Mouse (Mus musculus) intestine, postnatal 0 days (tissue): ENCODE measurements around the gene Ggnbp2. TPM values are rescaled to one million over a fixed set of nuclear protein-coding genes. Genes with fewer than 3 reads are reported as not detected.

Source experiments
- ATAC-seq: fragments of 200-750 bp; cut with Nextera tagmentation; 2 replicates; pipeline ENCODE4 v1.8.0; 2017; ENCODE audit warnings: mild to moderate bottlenecking, moderate TSS enrichment, moderate library complexity
- H3K27ac ChIP-seq: fragments of 300-500 bp; sonication (generic); 2 replicates; pipeline ENCODE4 v1.5.1; 2014; ENCODE audit warnings: mild to moderate bottlenecking, low read depth, low read length, moderate library complexity
- H3K27me3 ChIP-seq: fragments of 300-500 bp; sonication (generic); replicated peaks from 2 replicates; pipeline ENCODE4 v1.6.1; 2014; ENCODE audit warnings: low read length, mixed read lengths; ENCODE audit not compliant: control insufficient read depth, insufficient read depth
- H3K36me3 ChIP-seq: fragments of 300-500 bp; sonication (generic); 2 replicates; pipeline ENCODE4 v1.6.1; 2014; ENCODE audit warnings: mild to moderate bottlenecking, moderate library complexity; ENCODE audit not compliant: control insufficient read depth, insufficient read depth
- H3K4me1 ChIP-seq: fragments of 300-500 bp; sonication (generic); replicated peaks from 2 replicates; pipeline ENCODE4 v1.6.1; 2014; ENCODE audit warnings: antibody characterized with exemption, low read length, mixed read lengths; ENCODE audit not compliant: control insufficient read depth, insufficient read depth
- H3K4me2 ChIP-seq: fragments of 300-500 bp; sonication (generic); replicated peaks from 2 replicates; pipeline ENCODE4 v1.6.1; 2014; ENCODE audit warnings: low read depth, mild to moderate bottlenecking, moderate library complexity
- H3K4me3 ChIP-seq: fragments of 300-500 bp; sonication (generic); 2 replicates; pipeline ENCODE4 v1.5.1; 2014; ENCODE audit warnings: low read depth, low read length
- H3K9ac ChIP-seq: fragments of 300-500 bp; sonication (generic); 2 replicates; pipeline ENCODE4 v1.6.1; 2014; ENCODE audit warnings: mild to moderate bottlenecking, low read depth, low read length
- H3K9me3 ChIP-seq: fragments of 300-500 bp; sonication (generic); 2 replicates; pipeline ENCODE4 v1.6.1; 2016; ENCODE audit warnings: mixed run types; ENCODE audit not compliant: control insufficient read depth
- CTCF ChIP-seq: sonication (generic); IDR thresholded peaks from 2 replicates; pipeline ENCODE4 v1.5.1; 2016; ENCODE audit warnings: low read depth, mild to moderate bottlenecking, control low read depth, antibody characterized with exemption, moderate library complexity
- WGBS: fragments of 180-500 bp; shearing (Covaris S2); extraction: QIAGEN DNeasy Blood & Tissue Kit; methylation state at CpG from one replicate; pipeline ENCODE4 v1.1.7; 2014; 5-methylcytosine and 5-hydroxymethylcytosine counted together
- polyA plus RNA-seq: library from polyadenylated mRNA; unstranded; fragments of >200 nt; fragmentation: Nextera tagmentation; extraction: Ambion mirVana; gene quantifications from 2 replicates; pipeline ENCODE4 v1.2.1, GENCODE M21; 2015

Ggnbp2 gene
- polyA plus RNA-seq, 1 experiment from 2014 or later, result 75.0 TPM

DNA sequence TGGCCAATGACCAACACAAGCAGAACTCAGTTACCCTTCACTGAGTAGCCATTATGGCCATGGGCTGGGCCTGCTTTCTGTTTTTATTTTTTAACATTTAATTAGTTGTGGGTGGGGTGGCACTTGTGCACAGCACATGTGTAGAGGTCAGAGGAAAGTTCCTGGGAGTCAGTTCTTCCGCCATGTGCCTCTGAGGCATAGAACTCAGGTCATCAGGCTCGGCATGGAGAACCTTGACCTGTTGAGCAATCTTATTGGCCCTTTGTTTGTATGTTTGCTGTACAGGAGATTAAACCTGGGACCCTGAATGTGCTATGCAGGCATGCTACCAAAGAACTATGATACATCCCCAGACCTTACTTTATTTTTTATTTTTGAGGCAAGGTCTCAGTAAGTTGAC is 18.9 kb upstream of the Ggnbp2 start:
- Histone ChIP-seq H3K27ac (no peak overlapping the region), H3K4me2 (no peak overlapping the region), H3K4me1 (no peaks in the 10 kb centered on the region), H3K27me3 (no peaks in the 10 kb centered on the region), H3K9ac (no peak overlapping the region), H3K36me3 (peaks cover 33% of the 10 kb centered on the region), H3K9me3 (no peaks in the 10 kb centered on the region), H3K4me3 (no peak overlapping the region)
- ATAC-seq, result no peak
- no peak for TF ChIP-seq CTCF
- 41% methylated on average over 2 of the region's 2 CpGs for WGBS

DNA sequence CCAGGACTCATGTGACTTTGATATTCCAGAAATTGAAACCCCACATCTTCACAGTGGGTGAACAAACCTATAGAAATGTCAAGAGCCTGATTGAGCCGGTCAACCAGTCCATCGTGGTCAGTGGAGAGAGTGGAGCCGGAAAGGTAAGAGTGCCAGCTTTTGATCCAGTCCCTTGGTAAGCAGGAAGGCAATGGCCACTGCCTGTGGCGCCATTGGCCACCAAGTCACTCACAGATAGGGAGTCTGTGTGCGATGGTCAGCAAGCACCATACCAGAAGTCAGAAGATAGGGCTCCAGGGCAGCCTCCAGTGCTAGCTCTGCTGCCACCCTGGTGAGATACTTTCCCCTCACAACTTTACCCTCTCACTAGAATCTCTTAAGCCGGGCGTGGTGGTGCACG is 17.4 kb upstream of the Ggnbp2 start:
- Histone ChIP-seq H3K9me3 (no peaks in the 10 kb centered on the region), H3K27me3 (no peaks in the 10 kb centered on the region), H3K4me3 (no peak overlapping the region), H3K4me1 (no peaks in the 10 kb centered on the region), H3K9ac (no peak overlapping the region), H3K27ac (no peak overlapping the region), H3K36me3 (peaks cover 40% of the 10 kb centered on the region), H3K4me2 (no peak overlapping the region)
- 97% methylated on average over 8 of the region's 8 CpGs for WGBS
- no peak for ATAC-seq
- no peak for TF ChIP-seq CTCF

DNA sequence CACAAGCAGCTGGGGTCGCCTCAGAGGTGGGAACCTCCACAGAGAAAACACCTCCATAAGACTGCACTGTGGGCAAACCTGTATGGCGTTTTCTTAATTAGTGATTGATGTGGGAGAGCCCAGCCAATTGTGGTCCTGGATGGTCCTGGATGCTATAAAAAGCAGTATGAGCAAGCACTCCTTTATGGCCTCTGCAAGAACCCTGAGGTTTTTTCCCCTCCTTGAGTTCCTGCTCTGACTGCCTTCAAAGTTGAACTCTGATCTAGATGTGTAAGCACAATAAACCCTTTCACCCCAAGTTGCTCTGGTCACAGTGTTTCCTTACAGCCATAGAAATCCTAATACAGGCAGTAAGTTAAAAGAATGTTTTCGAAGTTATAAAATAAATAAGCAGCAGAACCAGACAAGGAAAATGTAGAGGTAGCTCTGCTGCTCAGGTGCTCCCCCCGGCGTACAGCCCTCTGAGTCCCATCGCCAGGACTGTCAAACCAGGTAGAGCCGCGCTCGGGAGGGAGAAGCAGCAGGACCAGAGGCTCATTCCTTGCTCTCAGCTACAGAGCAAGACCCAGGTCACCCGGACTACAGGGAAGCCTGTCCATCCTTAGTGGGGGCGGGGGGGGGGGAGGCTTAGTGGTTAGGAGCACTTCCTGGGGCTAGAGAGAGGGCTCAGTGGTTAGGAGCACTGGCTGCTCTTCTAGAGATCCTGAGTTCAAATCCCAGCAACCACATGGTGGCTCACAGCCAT is 16.3 kb upstream of the Ggnbp2 start:
- TF ChIP-seq CTCF, result 0 out of 2 replicates have a peak, but pooled peaks have one; percentile 3
- WGBS, result 51% methylated on average over 11 of the region's 11 CpGs
- H3K27ac ChIP-seq, result peak overlapping the region; percentile 86
- no peaks in the 10 kb centered on the region for H3K9me3 ChIP-seq
- peaks cover 44% of the 10 kb centered on the region for H3K36me3 ChIP-seq
- ATAC-seq, result peak; percentile 87
- no peaks in the 10 kb centered on the region for H3K27me3 ChIP-seq
- no peak overlapping the region; the same call in 1 of the 2 replicates for H3K4me2 ChIP-seq
- no peak overlapping the region for H3K4me3 ChIP-seq
- H3K9ac ChIP-seq, result no peak overlapping the region
- H3K4me1 ChIP-seq, result no peaks in the 10 kb centered on the region

DNA sequence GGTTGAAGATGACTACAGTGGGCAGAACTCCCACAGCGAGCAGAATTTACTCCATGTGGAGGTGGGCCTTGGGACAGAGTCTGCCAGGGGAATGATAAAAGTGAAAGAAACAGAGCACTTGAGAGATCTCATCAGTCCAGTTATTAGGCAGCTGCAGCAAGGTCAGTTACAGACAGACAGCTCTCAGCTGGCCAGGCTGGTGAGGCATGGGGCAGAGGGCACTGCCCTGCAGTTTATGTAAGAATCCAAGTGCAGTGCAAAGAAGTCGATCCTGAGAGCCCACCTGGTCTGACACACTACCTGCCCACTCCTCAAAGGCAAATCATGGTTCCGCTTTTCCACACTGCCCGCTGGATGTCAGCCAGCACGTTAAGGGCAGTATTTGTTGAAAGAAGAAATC is 15.6 kb upstream of the Ggnbp2 start:
- no peak overlapping the region for H3K9ac ChIP-seq
- no peak for ATAC-seq
- H3K4me2 ChIP-seq, result no peak overlapping the region
- peaks cover 42% of the 10 kb centered on the region for H3K36me3 ChIP-seq
- H3K27me3 ChIP-seq, result no peaks in the 10 kb centered on the region
- no peak for TF ChIP-seq CTCF
- H3K4me3 ChIP-seq, result no peak overlapping the region
- WGBS, result 71% methylated on average over 5 of the region's 5 CpGs
- H3K27ac ChIP-seq, result peak overlapping the region; percentile 82
- H3K4me1 ChIP-seq, result peaks cover 1% of the 10 kb centered on the region
- no peaks in the 10 kb centered on the region for H3K9me3 ChIP-seq

DNA sequence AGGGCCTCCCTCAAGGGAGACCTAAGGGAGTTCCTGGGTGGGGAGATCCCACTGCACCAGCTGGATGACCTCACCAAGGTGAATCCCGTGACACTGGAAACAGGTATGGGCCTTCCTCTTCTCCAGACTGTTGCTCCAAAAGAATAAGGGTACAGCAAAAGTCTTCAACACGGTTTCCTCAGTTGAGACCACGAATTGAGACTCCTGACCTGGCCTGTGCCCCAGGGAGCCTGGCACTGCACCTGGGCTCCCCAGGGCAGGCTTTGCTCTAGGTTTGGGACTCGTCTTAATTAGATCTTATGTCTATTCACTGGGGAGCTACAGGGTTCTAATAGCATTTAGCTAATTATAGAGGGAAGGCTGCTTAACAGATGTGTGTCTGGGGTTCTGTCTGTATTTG is 14.6 kb upstream of the Ggnbp2 start:
- Histone ChIP-seq H3K4me2 (no peak overlapping the region), H3K27ac (no peak overlapping the region), H3K4me3 (no peak overlapping the region), H3K27me3 (no peaks in the 10 kb centered on the region), H3K9me3 (no peaks in the 10 kb centered on the region), H3K4me1 (peaks cover 4% of the 10 kb centered on the region), H3K9ac (no peak overlapping the region), H3K36me3 (peaks cover 42% of the 10 kb centered on the region)
- ATAC-seq, result no peak
- no peak for TF ChIP-seq CTCF
- WGBS, result 86% methylated on average over 4 of the region's 4 CpGs

DNA sequence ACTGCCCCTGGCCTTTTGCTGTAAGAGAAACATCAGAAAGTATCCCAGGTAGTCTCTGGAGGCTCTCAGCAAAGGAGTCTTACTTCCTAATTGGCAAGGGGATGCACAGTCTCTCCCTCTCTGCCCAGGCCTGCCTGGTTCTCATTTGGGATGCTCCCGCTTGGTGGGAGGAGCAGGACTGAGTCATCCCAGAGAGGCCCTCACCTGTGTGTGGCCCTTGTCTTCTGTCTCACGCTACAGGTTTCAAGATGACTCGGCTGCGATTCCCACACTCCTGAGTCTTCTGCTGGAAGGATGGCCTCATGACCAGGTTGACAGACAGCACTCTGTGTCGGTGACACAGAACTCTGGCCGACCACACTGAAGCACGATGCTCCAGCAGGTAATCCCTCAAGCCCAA is 11.7 kb upstream of the Ggnbp2 start:
- no peak overlapping the region for H3K4me3 ChIP-seq
- no peak overlapping the region for H3K27ac ChIP-seq
- H3K36me3 ChIP-seq, result peaks cover 27% of the 10 kb centered on the region; the same call in 1 of the 2 replicates
- H3K4me1 ChIP-seq, result peaks cover 4% of the 10 kb centered on the region
- no peak for ATAC-seq
- no peak for TF ChIP-seq CTCF
- no peaks in the 10 kb centered on the region for H3K27me3 ChIP-seq
- H3K4me2 ChIP-seq, result no peak overlapping the region
- no peaks in the 10 kb centered on the region for H3K9me3 ChIP-seq
- 89% methylated on average over 7 of the region's 7 CpGs for WGBS
- no peak overlapping the region for H3K9ac ChIP-seq
